Mouse (Mus musculus) heart, postnatal 25 days (tissue): ENCODE results near the gene Ube2dnl2. TPM values are rescaled to one million over a fixed set of nuclear protein-coding genes. Genes with fewer than 3 reads are reported as not detected.

Experiments
- DNase-seq: peaks from one replicate; pipeline ENCODE4 v3.0.0; 2022; ENCODE audit warnings: low spot score
- intact Hi-C: fragments of 180-260 bp; cut with DNase I; formaldehyde crosslinking; loops from one replicate; pipeline ENCODE4 v1.15.1; 2025
- total RNA-seq, 2 experiments: library from RNA; stranded (reverse); gene quantifications; 2 replicates each; pipeline ENCODE4 v1.2.3; 2021

The Ube2dnl2 gene
- not detected for total RNA-seq

DNA sequence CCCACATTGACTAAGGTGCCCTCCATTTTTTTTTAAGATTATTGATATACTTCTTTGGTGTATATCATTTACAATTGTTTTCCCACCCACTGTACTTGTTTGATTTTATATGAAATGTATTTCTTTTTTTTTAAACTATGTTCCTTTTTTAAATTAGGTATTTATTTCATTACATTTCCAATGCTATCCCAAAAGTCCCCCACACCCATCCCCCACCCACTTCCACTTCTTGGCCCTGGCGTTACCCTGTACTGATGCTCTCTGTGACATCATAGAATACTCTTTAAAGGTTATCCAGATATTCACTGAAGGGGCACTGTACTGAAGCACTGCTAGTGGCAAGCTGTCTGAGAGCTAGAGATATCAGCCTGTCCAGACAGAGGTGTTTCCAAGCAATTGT lies at the start of gene Ube2dnl2:
Gene Ube2dnl2 (plus strand): TSS at position 301 of the 400 bp plus-strand sequence.
- intact Hi-C loops: no loop called here
- no peak for DNase-seq

DNA sequence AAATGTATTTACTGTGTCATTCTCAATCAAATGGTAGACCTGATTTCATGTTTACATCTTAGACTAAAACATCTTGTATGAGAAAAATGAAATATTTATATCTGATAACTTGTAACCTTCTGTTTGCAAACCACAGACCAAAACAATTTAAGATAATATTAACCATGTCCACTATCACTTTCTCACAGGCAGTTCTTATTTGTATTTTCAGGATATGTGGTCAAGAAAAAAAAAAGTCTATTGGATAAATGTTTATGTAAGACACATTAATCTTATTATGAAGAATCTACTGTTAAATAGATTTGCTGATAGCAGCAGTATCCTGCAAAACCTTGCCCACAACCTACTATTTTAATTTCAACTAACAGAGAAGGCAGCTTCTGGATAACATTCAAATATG lies 11.9 kb upstream of the Ube2dnl2 start:
- intact Hi-C loops: no loop called here
- no peak for DNase-seq

DNA sequence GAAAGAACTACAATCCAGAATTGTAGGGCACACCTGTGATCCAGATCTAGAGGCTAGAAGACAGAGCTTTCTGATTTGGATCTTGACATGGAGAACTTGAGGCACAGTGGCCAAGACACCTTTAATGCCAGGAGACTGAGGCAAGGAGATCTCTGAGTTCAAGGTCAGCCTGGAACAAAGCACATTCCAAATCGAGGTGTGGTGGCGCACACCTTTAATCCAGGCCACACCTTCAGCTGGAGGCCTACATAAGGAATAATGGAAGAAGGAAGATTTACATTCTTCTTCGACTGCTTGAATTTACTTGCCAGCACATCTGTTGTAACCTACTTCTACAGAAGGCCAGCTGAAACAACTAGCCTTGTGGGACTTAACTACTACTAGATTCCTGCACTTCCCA lies 9.9 kb upstream of the Ube2dnl2 start:
- intact Hi-C loops: no loop called here
- no peak for DNase-seq

DNA sequence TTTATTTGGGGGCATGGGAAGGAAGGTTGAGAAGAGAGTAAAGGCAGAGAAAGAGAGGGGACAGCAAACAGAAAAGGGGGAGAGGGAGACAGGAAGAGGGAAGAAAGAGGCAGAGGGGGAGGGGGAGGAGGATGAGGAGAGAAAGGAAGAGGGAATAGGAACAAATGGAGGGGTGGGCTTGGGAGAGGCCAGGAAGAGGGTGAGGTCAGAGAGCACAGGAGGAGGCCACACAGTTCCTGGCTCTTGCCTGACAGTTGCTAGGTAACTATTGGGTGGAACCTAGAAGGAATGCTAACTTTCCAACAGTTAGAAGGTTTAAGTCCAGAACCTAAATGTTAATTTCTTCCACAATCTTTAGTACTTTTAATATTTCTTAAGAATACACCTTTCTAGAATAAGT lies 4.0 kb upstream of the Ube2dnl2 start:
- DNase-seq: no peak
- intact Hi-C loops: no loop called here

DNA sequence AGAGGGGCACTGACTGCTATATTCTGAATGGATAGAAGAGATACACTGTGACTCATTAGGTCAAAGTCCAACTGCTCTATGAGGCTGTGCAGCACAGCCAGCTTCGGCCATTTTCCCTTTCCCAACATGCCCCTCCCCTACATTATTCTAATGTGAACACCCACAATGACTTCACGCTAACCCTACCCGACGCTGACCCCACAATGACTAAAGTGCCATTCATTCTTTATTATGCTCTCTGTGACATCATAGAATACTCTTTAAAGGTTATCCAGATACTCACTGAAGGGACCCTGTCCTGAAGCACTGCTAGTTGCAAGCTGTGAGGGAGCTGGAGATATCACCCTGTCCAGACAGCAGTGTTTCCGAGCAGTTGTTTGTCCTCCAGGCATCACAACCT lies 2.7 kb upstream of the Ube2dnl2 start, which contains the start of gene Ube2dnl1:
Gene Ube2dnl1 (plus strand): TSS at position 301 of the 400 bp plus-strand sequence.
- intact Hi-C loops: no loop called here

DNA sequence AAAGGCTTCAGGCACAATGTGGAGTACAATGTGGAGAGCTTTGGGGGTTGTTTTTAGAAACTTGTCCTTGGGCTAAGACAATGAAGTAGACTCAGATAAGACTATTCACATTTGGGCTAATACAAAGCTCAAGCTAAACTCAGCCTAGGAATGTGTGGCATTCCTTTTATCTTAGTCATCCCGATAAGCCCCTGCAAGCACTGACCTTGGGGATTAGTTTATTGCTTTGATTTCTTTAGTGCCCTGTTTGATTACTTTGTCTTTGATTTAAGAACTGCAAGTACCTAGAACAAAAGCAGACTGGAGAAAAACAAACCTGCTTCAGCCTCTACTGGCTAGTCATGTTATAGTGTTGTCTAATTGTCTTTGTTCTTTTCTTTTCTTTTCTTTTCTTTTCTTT lies 47.7 kb downstream of the Ube2dnl2 start:
- intact Hi-C loops: no loop called here
- DNase-seq: no peak

More for the DNA sequence above, 2.7 kb upstream of the Ube2dnl2 start, which contains the start of gene Ube2dnl1:
- DNase-seq: no peak

Other genes starting within 250 kb of the Ube2dnl2 start
- not detected for gene Ube2dnl1, start 2.6 kb upstream of the Ube2dnl2 start, total RNA-seq